Mouse (Mus musculus): ENCODE data around the gene Slc2a4. TPM values are rescaled to one million over a fixed set of nuclear protein-coding genes. Genes with fewer than 3 reads are reported as not detected.
A peak's percentile ranks its signal among the peaks of the same experiment; 100 is the strongest.

The Slc2a4 gene
- polyA plus RNA-seq, 1 experiment, result 14.1 TPM

- Histone ChIP-seq H3ac (ENCODE audit: control insufficient read depth, insufficient read length) (no peak overlapping the region), H3K27me3 (ENCODE audit: control insufficient read depth, insufficient read depth, insufficient read length) (peaks cover 34% of the 10 kb centered on the region), H3K36me3 (ENCODE audit: control insufficient read depth, insufficient read depth) (peaks cover 20% of the 10 kb centered on the region), H3K4me3 (no peak overlapping the region), H3K79me2 (ENCODE audit: control insufficient read depth, insufficient read depth) (no peaks in the 10 kb centered on the region), H3K4me2 (ENCODE audit: low read depth) (no peak overlapping the region)
- no peak for TF ChIP-seq POLR2AphosphoS2 (IDR thresholded peaks at IDR 0.05; ENCODE audit: insufficient read length, low read depth)
- TF ChIP-seq CEBPB (IDR thresholded peaks at IDR 0.05; ENCODE audit: insufficient read depth, poor library complexity, severe bottlenecking), result no peak
- no peak for TF ChIP-seq MYOD1 (IDR thresholded peaks at IDR 0.05; ENCODE audit: control insufficient read depth in 1 of 3, insufficient read length in 2 of 3, low read depth in 2 of 3)
- TF ChIP-seq MAX (IDR thresholded peaks at IDR 0.05; ENCODE audit: low read depth), result no peak
- no peak for TF ChIP-seq TCF12 (IDR thresholded peaks at IDR 0.05; ENCODE audit: insufficient read depth, poor library complexity, severe bottlenecking)
- no peak for TF ChIP-seq TCF3 (IDR thresholded peaks at IDR 0.05; ENCODE audit: insufficient read length, low read depth)
- no peak for TF ChIP-seq POLR2A (IDR thresholded peaks at IDR 0.05; ENCODE audit: insufficient read length, low read depth)
- no peak for TF ChIP-seq SRF (IDR thresholded peaks at IDR 0.05; ENCODE audit: control insufficient read depth, insufficient read length, low read depth)
- TF ChIP-seq USF1 (IDR thresholded peaks at IDR 0.05; ENCODE audit: low read depth), result no peak
- no peak for TF ChIP-seq MYOG (IDR thresholded peaks at IDR 0.05; ENCODE audit: control insufficient read depth in 1 of 3, insufficient read depth in 1 of 3, insufficient read length in 2 of 3, low read depth in 2 of 3)
- TF ChIP-seq REST (IDR thresholded peaks at IDR 0.05; ENCODE audit: insufficient read depth, insufficient read length), result no peak
- no peak for TF ChIP-seq E2F4 (IDR thresholded peaks at IDR 0.05; ENCODE audit: insufficient read depth)
Observed at GRCm38 (mm10) chr11:69966860-69967517, 19.0 kb upstream of the Slc2a4 start.

- Histone ChIP-seq H3K36me3 (ENCODE audit: control insufficient read depth, insufficient read depth) (peaks cover 19% of the 10 kb centered on the region), H3K4me3 (no peak overlapping the region), H3K4me2 (ENCODE audit: low read depth) (no peak overlapping the region), H3K79me2 (ENCODE audit: control insufficient read depth, insufficient read depth) (no peaks in the 10 kb centered on the region), H3K27me3 (ENCODE audit: control insufficient read depth, insufficient read depth, insufficient read length) (peaks cover 36% of the 10 kb centered on the region), H3ac (ENCODE audit: control insufficient read depth, insufficient read length) (no peak overlapping the region)
- no peak for TF ChIP-seq SRF (IDR thresholded peaks at IDR 0.05; ENCODE audit: control insufficient read depth, insufficient read length, low read depth)
- TF ChIP-seq E2F4 (IDR thresholded peaks at IDR 0.05; ENCODE audit: insufficient read depth), result no peak
- TF ChIP-seq TCF3 (IDR thresholded peaks at IDR 0.05; ENCODE audit: insufficient read length, low read depth), result no peak
- TF ChIP-seq POLR2AphosphoS2 (IDR thresholded peaks at IDR 0.05; ENCODE audit: insufficient read length, low read depth), result peak; percentile 20
- no peak for TF ChIP-seq POLR2A (IDR thresholded peaks at IDR 0.05; ENCODE audit: insufficient read length, low read depth)
Observed at GRCm38 (mm10) chr11:69966006-69966859, 18.2 kb upstream of the Slc2a4 start.

- Histone ChIP-seq H3K27me3 (ENCODE audit: control insufficient read depth, insufficient read depth, insufficient read length) (peaks cover 36% of the 10 kb centered on the region), H3K79me2 (ENCODE audit: control insufficient read depth, insufficient read depth) (no peaks in the 10 kb centered on the region), H3K4me2 (ENCODE audit: low read depth) (no peak overlapping the region), H3K36me3 (ENCODE audit: control insufficient read depth, insufficient read depth) (peaks cover 19% of the 10 kb centered on the region), H3K4me3 (no peak overlapping the region), H3ac (ENCODE audit: control insufficient read depth, insufficient read length) (no peak overlapping the region)
- no peak for TF ChIP-seq MAX (IDR thresholded peaks at IDR 0.05; ENCODE audit: low read depth)
- no peak for TF ChIP-seq MYOD1 (IDR thresholded peaks at IDR 0.05; ENCODE audit: control insufficient read depth in 1 of 3, insufficient read length in 2 of 3, low read depth in 2 of 3)
- TF ChIP-seq CEBPB (IDR thresholded peaks at IDR 0.05; ENCODE audit: insufficient read depth, poor library complexity, severe bottlenecking), result no peak
- no peak for TF ChIP-seq MYOG (IDR thresholded peaks at IDR 0.05; ENCODE audit: control insufficient read depth in 1 of 3, insufficient read depth in 1 of 3, insufficient read length in 2 of 3, low read depth in 2 of 3)
- TF ChIP-seq TCF3 (IDR thresholded peaks at IDR 0.05; ENCODE audit: insufficient read length, low read depth), result no peak
- no peak for TF ChIP-seq TCF12 (IDR thresholded peaks at IDR 0.05; ENCODE audit: insufficient read depth, poor library complexity, severe bottlenecking)
- TF ChIP-seq USF1 (IDR thresholded peaks at IDR 0.05; ENCODE audit: low read depth), result no peak
- TF ChIP-seq POLR2A (IDR thresholded peaks at IDR 0.05; ENCODE audit: insufficient read length, low read depth), result no peak
- no peak for TF ChIP-seq E2F4 (IDR thresholded peaks at IDR 0.05; ENCODE audit: insufficient read depth)
- TF ChIP-seq REST (IDR thresholded peaks at IDR 0.05; ENCODE audit: insufficient read depth, insufficient read length), result no peak
Observed at GRCm38 (mm10) chr11:69965271-69966005, 17.4 kb upstream of the Slc2a4 start.

- Histone ChIP-seq H3K27me3 (ENCODE audit: control insufficient read depth, insufficient read depth, insufficient read length) (peaks cover 36% of the 10 kb centered on the region), H3ac (ENCODE audit: control insufficient read depth, insufficient read length) (no peak within 1 kb of the TSS), H3K36me3 (ENCODE audit: control insufficient read depth, insufficient read depth) (peaks cover 12% of the 10 kb centered on the region), H3K4me2 (ENCODE audit: low read depth) (no peak within 1 kb of the TSS), H3K4me3 (no peak within 1 kb of the TSS), H3K79me2 (ENCODE audit: control insufficient read depth, insufficient read depth) (no peaks in the 10 kb centered on the region)
- TF ChIP-seq SRF (IDR thresholded peaks at IDR 0.05; ENCODE audit: control insufficient read depth, insufficient read length, low read depth) (no peak), TCF3 (IDR thresholded peaks at IDR 0.05; ENCODE audit: insufficient read length, low read depth) (no peak), POLR2AphosphoS2 (IDR thresholded peaks at IDR 0.05; ENCODE audit: insufficient read length, low read depth) (no peak), USF1 (IDR thresholded peaks at IDR 0.05; ENCODE audit: low read depth) (no peak), POLR2A (IDR thresholded peaks at IDR 0.05; ENCODE audit: insufficient read length, low read depth) (no peak), CEBPB (IDR thresholded peaks at IDR 0.05; ENCODE audit: insufficient read depth, poor library complexity, severe bottlenecking) (no peak), MYOD1 (IDR thresholded peaks at IDR 0.05; ENCODE audit: control insufficient read depth in 1 of 3, insufficient read length in 2 of 3, low read depth in 2 of 3) (no peak), MYOG (IDR thresholded peaks at IDR 0.05; ENCODE audit: control insufficient read depth in 1 of 3, insufficient read depth in 1 of 3, insufficient read length in 2 of 3, low read depth in 2 of 3) (no peak), TCF12 (IDR thresholded peaks at IDR 0.05; ENCODE audit: insufficient read depth, poor library complexity, severe bottlenecking) (no peak), MAX (IDR thresholded peaks at IDR 0.05; ENCODE audit: low read depth) (no peak)
Observed at GRCm38 (mm10) chr11:69964650-69965270, 16.8 kb upstream of the Slc2a4 start, which contains the start of gene Cldn7. Cldn7 (plus strand) TSS chr11:69964779.
